Mouse (Mus musculus) neural tube, embryonic 12.5 days (tissue): ENCODE measurements around the gene Stard7. TPM values are rescaled to one million over a fixed set of nuclear protein-coding genes. Genes with fewer than 3 reads are reported as not detected.
A peak's percentile ranks its signal among the peaks of the same experiment; 100 is the strongest.

ENCODE experiments used
- ATAC-seq: fragments of 200-750 bp; cut with Nextera tagmentation; 2 replicates; pipeline ENCODE4 v1.8.0; 2017; ENCODE audit warnings: low read depth, mild to moderate bottlenecking, moderate TSS enrichment, moderate library complexity; ENCODE audit not compliant: low FRiP score
- H3K27ac ChIP-seq: fragments of 300-500 bp; sonication (generic); 2 replicates; pipeline ENCODE4 v1.5.1; 2016
- H3K27me3 ChIP-seq: fragments of 300-500 bp; sonication (generic); replicated peaks from 2 replicates; pipeline ENCODE4 v1.6.1; 2016; ENCODE audit warnings: mild to moderate bottlenecking
- H3K36me3 ChIP-seq: fragments of 300-500 bp; sonication (generic); 2 replicates; pipeline ENCODE4 v1.6.1; 2016; ENCODE audit warnings: mild to moderate bottlenecking
- H3K4me1 ChIP-seq: fragments of 300-500 bp; sonication (generic); 2 replicates; pipeline ENCODE4 v1.6.1; 2016
- H3K4me2 ChIP-seq: fragments of 300-500 bp; sonication (generic); replicated peaks from 2 replicates; pipeline ENCODE4 v1.6.1; 2016; ENCODE audit warnings: mild to moderate bottlenecking
- H3K4me3 ChIP-seq: fragments of 300-500 bp; sonication (generic); 2 replicates; pipeline ENCODE4 v1.5.1; 2016
- H3K9ac ChIP-seq: fragments of 300-500 bp; sonication (generic); 2 replicates; pipeline ENCODE4 v1.6.1; 2016; ENCODE audit warnings: mild to moderate bottlenecking
- H3K9me3 ChIP-seq: fragments of 300-500 bp; sonication (generic); 2 replicates; pipeline ENCODE4 v1.6.1; 2016; ENCODE audit warnings: mild to moderate bottlenecking
- WGBS: fragments of 180-500 bp; shearing (Covaris S2); methylation state at CpG from one replicate; pipeline ENCODE4 v1.1.7; 2016; 5-methylcytosine and 5-hydroxymethylcytosine counted together
- polyA plus RNA-seq: library from polyadenylated mRNA; unstranded; fragments of >200 nt; fragmentation: Nextera tagmentation; extraction: Ambion mirVana; gene quantifications from 2 replicates; pipeline ENCODE4 v1.2.1, GENCODE M21; 2016

The Stard7 gene
- 88.4 and 88.7 TPM in 2 replicates for polyA plus RNA-seq

DNA sequence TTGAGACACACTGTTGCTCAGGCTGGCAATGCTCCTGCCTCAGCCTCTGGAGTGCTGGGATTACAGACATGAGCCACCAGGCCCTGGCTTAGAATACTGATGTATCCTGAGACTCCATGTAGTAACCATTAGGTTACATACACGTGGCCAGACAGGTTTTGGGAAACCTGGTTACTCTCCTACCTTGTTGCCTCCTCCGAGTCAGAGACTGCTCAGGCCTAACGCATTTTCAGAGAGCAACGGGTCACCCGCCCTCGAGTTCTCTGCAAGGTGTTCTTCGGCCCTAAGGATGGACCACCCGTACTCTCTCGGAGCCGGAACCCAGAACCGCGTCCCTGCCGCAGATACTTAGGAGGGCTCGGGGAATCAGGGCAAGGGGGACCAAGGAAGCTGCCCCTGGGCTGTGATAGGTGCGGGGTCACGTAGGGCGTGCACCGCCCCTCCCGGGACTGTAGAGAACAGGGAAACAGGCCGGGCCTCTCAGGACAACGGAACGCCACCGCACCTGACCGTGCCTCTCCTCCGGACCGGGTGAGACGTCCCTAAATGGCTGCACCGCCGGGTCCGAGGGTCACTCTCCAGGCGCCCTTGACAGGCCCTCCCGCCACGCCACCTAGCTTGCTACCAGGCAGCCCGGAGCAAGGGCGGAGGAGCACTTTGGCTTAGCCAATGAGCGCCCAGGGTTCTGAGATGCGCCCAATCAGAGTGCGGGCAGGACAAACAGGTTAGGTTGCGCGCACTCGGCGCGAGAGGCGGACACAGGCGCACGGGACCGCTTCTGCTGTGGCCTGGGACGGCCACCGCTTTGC, at the start of gene Stard7:
TSS of gene Stard7 (plus strand) at position 728 of the 809 bp plus-strand sequence.
- H3K27me3 ChIP-seq: no peaks in the 10 kb centered on the region
- under 1% methylated on average over 49 of the region's 49 CpGs for WGBS
- H3K4me1 ChIP-seq: peaks cover 10% of the 10 kb centered on the region; the same call in 1 of the 2 replicates
- peak within 1 kb of the TSS; percentile 70 for H3K4me2 ChIP-seq
- H3K36me3 ChIP-seq: no peaks in the 10 kb centered on the region
- H3K4me3 ChIP-seq: peak within 1 kb of the TSS; percentile 94
- ATAC-seq: peak; percentile 100
- peak within 1 kb of the TSS; percentile 82 for H3K27ac ChIP-seq
- H3K9ac ChIP-seq: peak within 1 kb of the TSS; percentile 91
- no peaks in the 10 kb centered on the region for H3K9me3 ChIP-seq

DNA sequence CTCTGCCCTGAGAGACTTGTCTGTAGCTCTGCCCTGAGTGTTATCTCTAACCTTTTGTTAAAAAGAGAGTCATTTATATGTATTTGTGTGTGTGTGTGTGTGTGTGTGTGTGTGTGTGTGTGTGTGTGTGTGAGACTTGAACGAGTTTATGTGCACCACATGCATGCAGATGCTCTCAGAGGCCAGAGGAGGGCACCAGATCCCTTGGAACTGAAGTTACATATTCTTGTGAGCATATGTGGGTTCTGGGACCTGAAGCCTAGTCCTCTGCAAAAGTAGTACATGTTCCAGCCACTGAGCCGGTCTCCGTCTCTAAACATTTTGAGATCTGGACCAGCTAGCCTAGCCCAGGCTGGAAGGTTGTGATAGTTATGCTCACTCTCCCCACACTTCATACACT, 44.8 kb upstream of the Stard7 start:
- H3K27ac ChIP-seq: no peak overlapping the region
- H3K4me1 ChIP-seq: no peaks in the 10 kb centered on the region
- WGBS: 100% methylated on average over 3 of the region's 3 CpGs
- no peak for ATAC-seq
- H3K36me3 ChIP-seq: peaks cover 95% of the 10 kb centered on the region
- H3K9ac ChIP-seq: no peak overlapping the region
- no peaks in the 10 kb centered on the region for H3K9me3 ChIP-seq
- no peak overlapping the region for H3K4me2 ChIP-seq
- no peaks in the 10 kb centered on the region for H3K27me3 ChIP-seq
- H3K4me3 ChIP-seq: no peak overlapping the region

DNA sequence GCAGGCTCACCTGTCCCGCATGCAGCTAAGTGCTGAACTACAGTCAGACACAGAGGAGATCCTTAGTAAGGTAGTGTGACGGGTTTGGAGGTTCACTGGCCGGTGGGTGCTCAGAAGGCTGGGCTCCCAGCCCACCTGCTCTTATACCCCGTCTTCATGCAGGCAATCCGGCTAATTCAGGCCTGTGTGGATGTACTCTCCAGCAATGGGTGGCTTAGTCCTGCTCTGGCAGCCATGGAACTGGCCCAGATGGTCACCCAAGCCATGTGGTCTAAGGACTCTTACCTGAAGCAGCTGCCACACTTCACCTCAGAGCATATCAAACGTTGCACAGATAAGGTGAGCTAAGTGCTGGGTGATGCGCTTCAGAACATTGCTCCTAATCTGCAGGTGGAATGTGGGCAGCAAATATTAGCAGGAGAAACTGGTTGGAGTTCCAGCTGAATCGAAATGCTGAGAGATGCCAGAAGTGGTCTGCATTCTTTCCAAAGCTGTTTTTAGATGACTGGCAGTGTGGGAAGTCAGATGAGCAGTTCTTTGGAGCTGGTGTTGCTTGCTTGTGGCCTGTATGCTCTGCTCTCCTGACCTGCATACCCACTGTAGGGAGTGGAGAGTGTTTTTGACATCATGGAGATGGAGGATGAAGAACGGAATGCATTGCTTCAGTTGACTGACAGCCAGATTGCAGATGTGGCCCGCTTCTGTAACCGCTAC, 32.0 kb upstream of the Stard7 start:
- Histone ChIP-seq H3K27me3 (no peaks in the 10 kb centered on the region), H3K9ac (no peak overlapping the region), H3K4me3 (no peak overlapping the region), H3K36me3 (peaks cover 90% of the 10 kb centered on the region), H3K9me3 (no peaks in the 10 kb centered on the region), H3K4me1 (no peaks in the 10 kb centered on the region), H3K4me2 (no peak overlapping the region), H3K27ac (no peak overlapping the region)
- no peak for ATAC-seq
- WGBS: 94% methylated on average over 11 of the region's 11 CpGs

DNA sequence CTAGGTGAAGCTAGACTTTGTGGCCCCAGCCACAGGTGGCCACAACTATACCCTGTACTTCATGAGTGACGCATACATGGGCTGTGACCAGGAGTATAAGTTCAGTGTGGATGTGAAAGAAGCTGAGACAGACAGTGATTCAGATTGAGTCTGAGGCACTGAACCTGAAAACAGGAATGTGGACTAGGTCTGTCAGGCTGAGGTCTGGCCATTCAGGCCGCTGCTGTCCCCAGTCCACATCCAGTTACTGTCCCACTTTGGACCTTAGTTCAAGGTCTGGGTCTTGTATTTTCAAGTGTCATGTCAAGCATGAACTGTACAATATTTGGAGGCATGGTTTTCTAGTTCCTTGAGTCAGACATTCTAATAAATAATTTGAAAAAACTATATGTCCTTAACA, 30.0 kb upstream of the Stard7 start:
- no peak overlapping the region for H3K9ac ChIP-seq
- no peak for ATAC-seq
- no peaks in the 10 kb centered on the region for H3K4me1 ChIP-seq
- peaks cover 87% of the 10 kb centered on the region for H3K36me3 ChIP-seq
- H3K4me2 ChIP-seq: no peak overlapping the region
- no peak overlapping the region for H3K27ac ChIP-seq
- no peak overlapping the region for H3K4me3 ChIP-seq
- 92% methylated on average over 2 of the region's 2 CpGs for WGBS
- H3K9me3 ChIP-seq: no peaks in the 10 kb centered on the region
- H3K27me3 ChIP-seq: no peaks in the 10 kb centered on the region

DNA sequence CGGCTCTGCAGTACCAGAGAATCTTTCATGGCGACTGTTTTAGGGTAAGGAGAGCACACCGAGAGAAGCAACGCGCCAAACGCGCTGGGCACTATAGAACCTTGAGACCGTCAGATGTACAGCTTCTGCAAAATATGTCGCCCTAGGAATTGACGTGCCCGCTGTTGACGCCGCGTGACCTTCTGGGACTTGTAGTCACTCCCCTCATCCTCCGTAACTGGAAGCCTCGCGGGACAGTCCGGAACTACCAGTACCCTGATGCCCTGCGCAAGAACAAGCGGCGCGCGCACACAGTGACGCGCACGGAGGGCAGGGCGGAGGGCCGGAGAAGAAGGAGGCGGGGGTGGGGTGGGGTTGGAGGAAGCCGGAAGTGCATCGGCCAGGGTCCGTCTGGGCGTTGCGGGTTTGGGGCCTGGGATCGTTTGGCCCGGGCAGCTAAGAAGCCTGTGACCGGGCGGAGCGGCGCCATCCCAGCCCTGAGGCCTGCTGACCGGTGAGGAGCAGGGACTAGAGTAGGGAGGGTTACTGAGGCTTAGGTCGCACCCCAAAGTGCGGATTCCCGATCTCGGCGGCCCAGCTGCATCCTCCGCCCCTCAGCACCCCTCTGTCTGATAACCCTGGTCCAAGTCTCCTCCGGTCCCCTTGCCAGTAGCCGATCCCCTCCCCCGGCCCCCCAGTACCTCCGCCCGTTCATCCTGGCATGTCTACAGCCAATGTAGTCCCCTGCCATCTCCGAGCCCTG, 22.3 kb upstream of the Stard7 start, which contains the start of the genes Ciao1 and Tmem127:
TSS of gene Ciao1 (minus strand) at position 225 of the 742 bp plus-strand sequence.
TSS of gene Tmem127 (plus strand) at position 317 of the 742 bp plus-strand sequence.
- peak within 1 kb of the TSS; percentile 83 for H3K9ac ChIP-seq
- under 1% methylated on average over 53 of the region's 53 CpGs for WGBS
- ATAC-seq: peak; percentile 99
- peak within 1 kb of the TSS; percentile 90 for H3K4me3 ChIP-seq
- peaks cover 37% of the 10 kb centered on the region for H3K36me3 ChIP-seq
- no peaks in the 10 kb centered on the region for H3K9me3 ChIP-seq
- no peaks in the 10 kb centered on the region for H3K27me3 ChIP-seq
- H3K4me1 ChIP-seq: peaks cover 20% of the 10 kb centered on the region
- H3K4me2 ChIP-seq: peak within 1 kb of the TSS; percentile 100
- peak within 1 kb of the TSS; percentile 42; the same call in 1 of the 2 replicates for H3K27ac ChIP-seq

DNA sequence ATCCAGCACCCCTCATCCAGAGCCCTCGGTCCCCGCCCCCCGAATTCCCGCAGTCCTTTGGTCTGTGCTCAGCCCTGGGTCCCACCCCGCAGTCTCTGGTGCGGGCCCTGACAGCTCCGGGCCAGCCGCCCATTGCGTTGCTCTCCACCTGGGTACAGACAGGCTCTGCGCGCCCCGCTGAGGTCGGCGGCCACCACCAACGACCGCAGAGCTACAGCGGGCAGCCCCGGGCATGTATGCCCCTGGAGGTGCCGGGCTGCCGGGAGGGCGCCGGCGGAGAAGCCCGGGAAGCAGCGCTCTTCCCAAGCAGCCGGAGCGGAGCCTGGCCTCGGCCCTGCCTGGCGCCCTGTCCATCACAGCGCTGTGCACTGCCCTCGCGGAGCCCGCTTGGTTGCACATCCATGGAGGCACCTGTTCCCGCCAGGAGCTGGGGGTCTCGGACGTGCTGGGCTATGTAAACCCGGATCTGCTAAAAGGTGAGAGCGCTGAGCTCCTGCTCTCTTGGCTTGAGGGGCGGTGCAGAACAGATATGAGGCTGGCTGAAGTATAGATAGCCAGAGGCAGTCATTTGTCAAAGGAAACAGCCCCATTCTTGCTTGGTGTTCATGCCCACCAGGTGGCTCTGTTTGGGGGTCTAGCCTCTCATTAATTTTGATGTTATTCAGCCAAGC, 21.5 kb upstream of the Stard7 start:
- no peaks in the 10 kb centered on the region for H3K9me3 ChIP-seq
- peak; percentile 77 for ATAC-seq
- no peaks in the 10 kb centered on the region for H3K27me3 ChIP-seq
- H3K4me3 ChIP-seq: peak overlapping the region; percentile 90
- H3K27ac ChIP-seq: peak overlapping the region; percentile 42; the same call in 1 of the 2 replicates
- H3K4me1 ChIP-seq: peaks cover 20% of the 10 kb centered on the region
- H3K9ac ChIP-seq: peak overlapping the region; percentile 83
- peaks cover 31% of the 10 kb centered on the region for H3K36me3 ChIP-seq
- peak overlapping the region; percentile 100 for H3K4me2 ChIP-seq
- under 1% methylated on average over 39 of the region's 39 CpGs for WGBS

DNA sequence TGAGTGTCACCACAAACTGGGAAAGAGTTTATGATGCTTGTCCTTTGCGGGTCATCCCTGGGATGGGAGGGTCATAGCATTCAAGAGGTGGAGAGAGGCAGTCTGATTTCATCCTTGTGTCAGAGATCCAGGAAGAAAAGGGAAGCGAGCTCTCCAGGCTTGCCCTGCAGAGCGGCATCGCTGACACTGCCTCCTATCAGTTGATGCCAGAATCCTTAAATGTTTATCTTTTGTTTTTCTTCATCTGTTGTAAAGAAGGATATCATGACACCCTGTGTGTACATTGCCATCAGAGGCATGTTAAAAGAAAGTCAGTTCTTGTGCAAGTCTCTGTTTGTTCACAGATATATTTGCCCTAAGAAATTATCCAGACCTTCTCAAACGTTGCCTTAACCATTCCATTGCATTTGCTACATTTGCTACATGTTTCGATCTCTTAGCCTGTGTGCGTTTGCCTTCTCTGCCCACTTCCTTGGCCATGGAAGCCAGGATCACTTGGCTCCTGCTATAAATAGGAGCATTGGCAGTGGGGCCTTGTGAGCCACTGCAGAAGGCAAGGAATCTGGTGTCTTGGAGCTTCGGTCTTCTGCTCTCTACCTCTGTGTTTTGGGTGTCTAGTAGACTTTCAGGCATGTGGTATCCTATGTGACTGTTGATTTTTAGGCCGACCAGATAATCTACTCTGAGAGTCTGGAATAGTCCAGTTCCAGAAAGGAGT, 19.6 kb upstream of the Stard7 start:
- H3K4me3 ChIP-seq: no peak overlapping the region
- WGBS: 94% methylated on average over 9 of the region's 9 CpGs
- no peak overlapping the region for H3K9ac ChIP-seq
- H3K27me3 ChIP-seq: no peaks in the 10 kb centered on the region
- peaks cover 20% of the 10 kb centered on the region for H3K4me1 ChIP-seq
- H3K36me3 ChIP-seq: peaks cover 13% of the 10 kb centered on the region
- no peak for ATAC-seq
- no peaks in the 10 kb centered on the region for H3K9me3 ChIP-seq
- H3K27ac ChIP-seq: no peak overlapping the region
- no peak overlapping the region for H3K4me2 ChIP-seq

DNA sequence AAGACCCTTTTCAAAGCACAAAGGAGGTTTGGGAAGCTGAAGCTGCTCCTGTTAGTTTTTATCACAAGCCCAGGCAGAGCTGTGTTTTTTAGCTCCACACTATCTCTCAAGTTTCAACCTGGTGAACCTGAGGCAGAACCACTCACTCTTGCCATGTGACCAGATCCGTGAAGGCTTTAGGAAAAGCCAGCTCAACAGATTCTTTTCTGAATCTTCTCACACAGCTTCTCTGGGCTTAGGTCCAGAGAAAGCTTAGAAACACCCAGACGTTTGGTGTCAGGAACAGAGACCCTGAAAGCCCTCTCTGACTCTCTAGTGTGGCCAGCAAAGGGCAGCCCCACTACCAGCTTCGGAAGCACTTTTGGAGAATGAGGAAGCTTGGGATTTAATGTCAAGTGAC, 18.6 kb upstream of the Stard7 start:
- H3K4me2 ChIP-seq: no peak overlapping the region
- ATAC-seq: no peak
- H3K9ac ChIP-seq: no peak overlapping the region
- H3K4me3 ChIP-seq: no peak overlapping the region
- 83% methylated on average over 3 of the region's 3 CpGs for WGBS
- peaks cover 9% of the 10 kb centered on the region for H3K36me3 ChIP-seq
- no peak overlapping the region for H3K27ac ChIP-seq
- peaks cover 18% of the 10 kb centered on the region for H3K4me1 ChIP-seq
- H3K9me3 ChIP-seq: no peaks in the 10 kb centered on the region
- H3K27me3 ChIP-seq: no peaks in the 10 kb centered on the region

DNA sequence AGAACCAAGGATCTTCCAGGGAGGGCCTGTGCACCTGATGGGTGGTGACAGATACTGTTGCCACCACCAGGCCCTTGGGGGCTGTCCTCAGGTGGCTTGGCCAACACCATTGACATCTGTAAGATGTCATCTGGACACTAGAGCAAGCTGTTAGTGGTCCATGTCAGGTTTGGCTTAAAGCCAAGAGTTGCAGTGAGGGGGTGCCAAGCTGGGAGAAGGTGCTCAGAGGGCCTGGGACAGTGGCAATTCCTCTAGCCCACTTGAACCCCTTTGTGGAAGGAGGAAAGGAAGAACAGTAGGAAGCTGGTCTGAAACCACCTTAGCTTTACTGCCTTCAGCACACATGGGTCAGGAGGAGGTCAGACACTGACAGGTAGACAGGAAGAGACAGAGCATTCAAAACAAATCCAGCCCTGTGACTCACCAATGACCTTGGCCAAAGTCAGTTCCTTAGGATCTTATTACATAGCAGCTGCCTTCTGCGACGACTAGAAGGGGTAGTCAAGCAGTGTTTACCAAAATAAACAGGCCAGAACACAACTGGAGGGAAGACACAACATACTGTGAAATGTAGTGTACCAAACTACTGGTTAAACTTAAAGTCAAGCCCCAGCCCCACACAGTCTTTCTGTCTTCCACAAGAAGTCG, 18.0 kb upstream of the Stard7 start:
- ATAC-seq: no peak
- H3K36me3 ChIP-seq: peaks cover 15% of the 10 kb centered on the region
- WGBS: 92% methylated on average over 3 of the region's 3 CpGs

DNA sequence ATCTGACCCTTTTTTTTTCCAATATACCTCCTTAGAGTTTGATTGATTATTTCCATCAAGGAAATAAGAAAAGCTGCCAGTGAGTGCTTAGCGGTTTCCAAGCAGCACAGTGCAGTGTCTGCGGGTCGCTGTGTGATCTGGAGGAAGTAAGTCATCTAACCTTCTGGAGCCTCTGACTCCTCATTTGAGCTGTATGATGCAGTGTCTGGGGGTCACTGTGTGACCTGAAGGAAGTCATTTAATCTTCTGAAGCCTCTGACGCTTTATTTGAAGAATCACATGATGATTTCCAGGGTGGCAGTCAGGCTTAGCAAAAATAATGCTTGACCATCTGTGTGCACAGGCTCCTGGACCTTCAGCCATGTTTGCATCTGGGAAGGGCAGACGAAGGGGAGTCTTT, 17.2 kb upstream of the Stard7 start:
- H3K27me3 ChIP-seq: no peaks in the 10 kb centered on the region
- ATAC-seq: no peak
- no peaks in the 10 kb centered on the region for H3K9me3 ChIP-seq
- peaks cover 23% of the 10 kb centered on the region for H3K36me3 ChIP-seq
- peaks cover 12% of the 10 kb centered on the region for H3K4me1 ChIP-seq
- no peak overlapping the region for H3K4me2 ChIP-seq
- no peak overlapping the region for H3K9ac ChIP-seq
- 87% methylated on average over 5 of the region's 5 CpGs for WGBS
- no peak overlapping the region for H3K27ac ChIP-seq
- no peak overlapping the region for H3K4me3 ChIP-seq

More for the DNA sequence above, 18.0 kb upstream of the Stard7 start:
- no peaks in the 10 kb centered on the region for H3K27me3 ChIP-seq
- H3K4me2 ChIP-seq: no peak overlapping the region
- H3K4me1 ChIP-seq: peaks cover 13% of the 10 kb centered on the region
- no peaks in the 10 kb centered on the region for H3K9me3 ChIP-seq
- H3K27ac ChIP-seq: no peak overlapping the region
- no peak overlapping the region for H3K4me3 ChIP-seq
- no peak overlapping the region for H3K9ac ChIP-seq
